Mouse (Mus musculus) right cerebral cortex, postnatal 36 days (tissue): ENCODE results near the gene Tlk2.
"Not testable (repeated sequence)": the region's sequence is repeated elsewhere in the genome, so short reads cannot be mapped to it uniquely, and the experiment has no call there.

Experiments used
- DNase-seq, 2 experiments: peaks; one replicate each; pipeline ENCODE4 v3.0.0; 2022; ENCODE audit warnings: low spot score in 2 of 2, mixed read lengths in 1 of 2

Tlk2 gene

GRCm38 (mm10) chr11:105178516-105178915, at the start of gene Tlk2:
Gene Tlk2 (plus strand): TSS chr11:105178807.
- DNase-seq, result no peak

- DNase-seq, result no peak
Measured at GRCm38 (mm10) chr11:105135692-105136091, 42.9 kb upstream of the Tlk2 start.

- not testable (repeated sequence) for DNase-seq
Measured at GRCm38 (mm10) chr11:105137255-105137654, 41.4 kb upstream of the Tlk2 start.

GRCm38 (mm10) chr11:105140512-105140911, 38.1 kb upstream of the Tlk2 start:
- DNase-seq, result not testable (repeated sequence)

- no peak for DNase-seq
Measured at GRCm38 (mm10) chr11:105141115-105141514, 37.5 kb upstream of the Tlk2 start.

- DNase-seq, result no peak
Measured at GRCm38 (mm10) chr11:105143564-105143963, 35.0 kb upstream of the Tlk2 start.

GRCm38 (mm10) chr11:105144084-105144483, 34.5 kb upstream of the Tlk2 start:
- DNase-seq, result no peak

GRCm38 (mm10) chr11:105144508-105145210, 33.9 kb upstream of the Tlk2 start:
- no peak for DNase-seq

GRCm38 (mm10) chr11:105145211-105145610, 33.4 kb upstream of the Tlk2 start:
- DNase-seq, result no peak

- no peak for DNase-seq
Measured at GRCm38 (mm10) chr11:105146593-105146992, 32.0 kb upstream of the Tlk2 start, which contains the start of gene Gm10842. Gene Gm10842 (plus strand): TSS chr11:105146893.

- DNase-seq, result no peak
Measured at GRCm38 (mm10) chr11:105149353-105149752, 29.3 kb upstream of the Tlk2 start.

GRCm38 (mm10) chr11:105149766-105150165, 28.8 kb upstream of the Tlk2 start:
- no peak for DNase-seq

GRCm38 (mm10) chr11:105150691-105151090, 27.9 kb upstream of the Tlk2 start:
- no peak for DNase-seq

- DNase-seq, result no peak
Measured at GRCm38 (mm10) chr11:105151226-105152016, 27.2 kb upstream of the Tlk2 start.

- no peak for DNase-seq
Measured at GRCm38 (mm10) chr11:105152017-105152300, 26.6 kb upstream of the Tlk2 start.

- no peak for DNase-seq
Measured at GRCm38 (mm10) chr11:105152357-105152899, 26.2 kb upstream of the Tlk2 start.

- DNase-seq, result no peak
Measured at GRCm38 (mm10) chr11:105153068-105153833, 25.4 kb upstream of the Tlk2 start.

- DNase-seq, result no peak
Measured at GRCm38 (mm10) chr11:105155915-105156314, 22.7 kb upstream of the Tlk2 start.

GRCm38 (mm10) chr11:105156748-105157267, 21.8 kb upstream of the Tlk2 start:
- no peak for DNase-seq

GRCm38 (mm10) chr11:105158047-105158446, 20.6 kb upstream of the Tlk2 start:
- DNase-seq, result no peak

GRCm38 (mm10) chr11:105159673-105160360, 18.8 kb upstream of the Tlk2 start:
- no peak for DNase-seq
